Mouse (Mus musculus) intestine, embryonic 16.5 days (tissue): ENCODE results near the gene Ism1. TPM values are rescaled to one million over a fixed set of nuclear protein-coding genes. Genes with fewer than 3 reads are reported as not detected.

Source experiments
- ATAC-seq: fragments of 200-750 bp; cut with Nextera tagmentation; 2 replicates; pipeline ENCODE4 v1.8.0; 2017; ENCODE audit warnings: moderate TSS enrichment, moderate library complexity
- H3K27ac ChIP-seq: fragments of 300-500 bp; sonication (generic); 2 replicates; pipeline ENCODE4 v1.5.1; 2014; ENCODE audit warnings: mild to moderate bottlenecking, low read length
- H3K27me3 ChIP-seq: fragments of 300-500 bp; sonication (generic); replicated peaks from 2 replicates; pipeline ENCODE4 v1.6.1; 2014; ENCODE audit warnings: low read length, control low read depth, mixed read lengths; ENCODE audit not compliant: control insufficient read depth, insufficient read depth
- H3K36me3 ChIP-seq: fragments of 300-500 bp; sonication (generic); 2 replicates; pipeline ENCODE4 v1.6.1; 2014; ENCODE audit warnings: low read length, control low read depth; ENCODE audit not compliant: control insufficient read depth, insufficient read depth
- H3K4me1 ChIP-seq: fragments of 300-500 bp; sonication (generic); 2 replicates; pipeline ENCODE4 v1.6.1; 2014; ENCODE audit warnings: low read length, control low read depth, mixed read lengths; ENCODE audit not compliant: control insufficient read depth, insufficient read depth
- H3K4me2 ChIP-seq: fragments of 300-500 bp; sonication (generic); 2 replicates; pipeline ENCODE4 v1.6.1; 2014; ENCODE audit warnings: low read depth, low read length, control low read depth
- H3K4me3 ChIP-seq: fragments of 300-500 bp; sonication (generic); 2 replicates; pipeline ENCODE4 v1.5.1; 2014; ENCODE audit warnings: mild to moderate bottlenecking, low read length
- H3K9ac ChIP-seq: fragments of 300-500 bp; sonication (generic); 2 replicates; pipeline ENCODE4 v1.6.1; 2014; ENCODE audit warnings: low read depth, low read length
- H3K9me3 ChIP-seq: fragments of 300-500 bp; sonication (generic); 2 replicates; pipeline ENCODE4 v1.6.1; 2016; ENCODE audit warnings: low read length, control low read depth; ENCODE audit not compliant: control insufficient read depth
- WGBS: fragments of 180-500 bp; shearing (Covaris S2); extraction: QIAGEN DNeasy Blood & Tissue Kit; methylation state at CpG from one replicate; pipeline ENCODE4 v1.1.7; 2014; 5-methylcytosine and 5-hydroxymethylcytosine counted together
- polyA plus RNA-seq: library from polyadenylated mRNA; unstranded; fragments of >200 nt; fragmentation: Nextera tagmentation; extraction: Ambion mirVana; gene quantifications from 2 replicates; pipeline ENCODE4 v1.2.1, GENCODE M21; 2015

Gene Ism1
- polyA plus RNA-seq, 1 experiment from 2014 or later = 0.39 TPM

- 66% methylated on average over 6 of the region's 6 CpGs for WGBS
- H3K27me3 ChIP-seq = no peaks in the 10 kb centered on the region
- no peak overlapping the region for H3K9ac ChIP-seq
- no peak for ATAC-seq
- H3K4me3 ChIP-seq = no peak overlapping the region
- no peaks in the 10 kb centered on the region for H3K4me1 ChIP-seq
- no peaks in the 10 kb centered on the region for H3K36me3 ChIP-seq
- H3K4me2 ChIP-seq = no peak overlapping the region
- H3K27ac ChIP-seq = no peak overlapping the region
- no peaks in the 10 kb centered on the region for H3K9me3 ChIP-seq
Observed at GRCm38 (mm10) chr2:139708194-139708899, 30.4 kb downstream of the Ism1 start.

DNA sequence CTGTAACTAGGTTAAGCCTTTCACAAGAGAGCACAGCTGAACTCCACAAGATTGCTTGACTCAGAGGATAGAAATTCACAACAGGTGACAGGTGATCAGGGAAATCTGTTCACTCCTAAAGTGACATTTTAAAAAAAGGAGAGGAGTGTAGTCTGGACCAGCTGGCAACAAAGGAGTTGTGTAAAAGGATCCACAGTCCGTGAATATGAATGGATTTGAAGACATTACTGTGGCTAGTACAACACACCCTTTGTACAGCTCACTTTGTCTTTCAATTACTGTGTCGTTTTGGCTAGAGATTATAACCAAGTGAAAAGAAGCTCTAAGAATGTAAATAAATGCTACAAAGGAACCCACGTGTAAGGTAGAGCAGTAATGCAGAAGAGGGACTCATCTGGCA is 33.7 kb downstream of the Ism1 start:
- Histone ChIP-seq H3K36me3 (no peaks in the 10 kb centered on the region), H3K4me3 (no peak overlapping the region), H3K9me3 (no peaks in the 10 kb centered on the region), H3K4me2 (no peak overlapping the region), H3K27ac (no peak overlapping the region), H3K9ac (no peak overlapping the region), H3K4me1 (no peaks in the 10 kb centered on the region), H3K27me3 (no peaks in the 10 kb centered on the region)
- whole genome bisulfite sequencing = 48% methylated on average over 3 of the region's 3 CpGs
- no peak for ATAC-seq

GRCm38 (mm10) chr2:139712046-139712445 is 34.1 kb downstream of the Ism1 start:
- no peak overlapping the region for H3K4me2 ChIP-seq
- H3K4me1 ChIP-seq = no peaks in the 10 kb centered on the region
- H3K27me3 ChIP-seq = no peaks in the 10 kb centered on the region
- H3K4me3 ChIP-seq = no peak overlapping the region
- no peaks in the 10 kb centered on the region for H3K9me3 ChIP-seq
- WGBS = 87% methylated on average over 10 of the region's 10 CpGs
- no peak for ATAC-seq
- no peaks in the 10 kb centered on the region for H3K36me3 ChIP-seq
- H3K9ac ChIP-seq = no peak overlapping the region
- no peak overlapping the region for H3K27ac ChIP-seq

- H3K27me3 ChIP-seq = no peaks in the 10 kb centered on the region
- no peak overlapping the region for H3K4me2 ChIP-seq
Observed at GRCm38 (mm10) chr2:139714206-139714605, 36.2 kb downstream of the Ism1 start.

GRCm38 (mm10) chr2:139717772-139718171 is 39.8 kb downstream of the Ism1 start:
- H3K4me3 ChIP-seq = no peak overlapping the region
- ATAC-seq = no peak
- H3K4me1 ChIP-seq = no peaks in the 10 kb centered on the region
- no peak overlapping the region for H3K9ac ChIP-seq
- H3K27ac ChIP-seq = no peak overlapping the region
- no peaks in the 10 kb centered on the region for H3K9me3 ChIP-seq
- no peaks in the 10 kb centered on the region for H3K27me3 ChIP-seq
- H3K4me2 ChIP-seq = no peak overlapping the region
- 60% methylated on average over 1 of the region's 1 CpGs for WGBS
- H3K36me3 ChIP-seq = no peaks in the 10 kb centered on the region

More at GRCm38 (mm10) chr2:139714206-139714605, 36.2 kb downstream of the Ism1 start:
- no peaks in the 10 kb centered on the region for H3K9me3 ChIP-seq
- ATAC-seq = no peak
- 59% methylated on average over 3 of the region's 3 CpGs for WGBS
- H3K4me3 ChIP-seq = no peak overlapping the region
- H3K36me3 ChIP-seq = no peaks in the 10 kb centered on the region
- H3K9ac ChIP-seq = no peak overlapping the region
- H3K4me1 ChIP-seq = no peaks in the 10 kb centered on the region
- no peak overlapping the region for H3K27ac ChIP-seq

GRCm38 (mm10) chr2:139722700-139723099 is 44.7 kb downstream of the Ism1 start:
- no peaks in the 10 kb centered on the region for H3K9me3 ChIP-seq
- H3K27ac ChIP-seq = no peak overlapping the region
- no peaks in the 10 kb centered on the region for H3K4me1 ChIP-seq
- no peak overlapping the region for H3K4me2 ChIP-seq
- no peak overlapping the region for H3K4me3 ChIP-seq
- H3K9ac ChIP-seq = no peak overlapping the region
- no peaks in the 10 kb centered on the region for H3K36me3 ChIP-seq
- ATAC-seq = no peak
- 0% methylated on average over 1 of the region's 1 CpGs for WGBS
- H3K27me3 ChIP-seq = no peaks in the 10 kb centered on the region

DNA sequence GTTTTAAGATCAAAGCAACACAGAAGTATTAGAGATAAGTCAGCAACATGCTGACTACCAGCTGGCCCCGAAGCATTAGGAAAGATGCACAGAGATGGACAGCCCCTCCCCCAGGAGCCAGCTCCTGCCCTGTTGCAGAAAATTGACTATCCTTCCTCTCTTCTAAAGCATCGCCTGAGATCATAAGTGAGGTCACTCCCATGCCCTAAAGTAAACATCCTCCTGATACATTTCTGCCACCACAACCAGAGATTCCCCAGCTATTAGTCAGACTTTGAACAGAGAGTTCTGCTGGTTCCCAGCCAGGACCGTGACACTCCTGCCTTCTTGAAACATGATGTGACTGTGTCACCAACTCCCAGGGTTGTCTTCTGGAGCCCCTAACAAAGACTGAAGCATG is 45.3 kb downstream of the Ism1 start:
- ATAC-seq = no peak
- Histone ChIP-seq H3K4me2 (no peak overlapping the region), H3K27ac (no peak overlapping the region), H3K36me3 (no peaks in the 10 kb centered on the region), H3K9ac (no peak overlapping the region), H3K4me1 (no peaks in the 10 kb centered on the region), H3K9me3 (no peaks in the 10 kb centered on the region), H3K4me3 (no peak overlapping the region), H3K27me3 (no peaks in the 10 kb centered on the region)
- 18% methylated on average over 3 of the region's 3 CpGs for WGBS

GRCm38 (mm10) chr2:139724202-139724838 is 46.3 kb downstream of the Ism1 start:
- Histone ChIP-seq H3K4me3 (no peak overlapping the region), H3K27me3 (no peaks in the 10 kb centered on the region), H3K27ac (no peak overlapping the region), H3K36me3 (no peaks in the 10 kb centered on the region), H3K4me2 (no peak overlapping the region), H3K9ac (no peak overlapping the region), H3K9me3 (no peaks in the 10 kb centered on the region), H3K4me1 (no peaks in the 10 kb centered on the region)
- 76% methylated on average over 4 of the region's 4 CpGs for WGBS
- ATAC-seq = no peak

DNA sequence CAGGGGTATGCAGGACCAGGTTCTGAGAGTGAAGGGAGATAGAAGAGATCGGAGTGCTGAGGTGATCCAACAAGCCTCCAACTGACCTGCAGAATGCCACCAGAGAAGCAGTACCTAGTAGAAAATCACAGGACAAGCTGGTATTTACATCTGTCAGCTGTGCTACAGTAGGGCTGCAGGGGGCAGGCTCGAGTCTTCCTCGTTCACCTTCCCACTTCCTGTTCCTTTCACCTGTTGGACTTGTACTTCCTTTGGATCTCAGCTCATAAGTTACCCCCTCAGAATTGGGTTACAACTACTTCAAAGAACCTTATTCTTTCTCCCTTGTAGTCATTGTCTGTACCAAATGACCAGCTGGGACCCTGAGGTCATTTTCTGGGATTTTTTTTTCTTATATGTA is 47.4 kb downstream of the Ism1 start:
- Histone ChIP-seq H3K27ac (no peak overlapping the region), H3K4me1 (no peaks in the 10 kb centered on the region), H3K4me2 (no peak overlapping the region), H3K9me3 (no peaks in the 10 kb centered on the region), H3K4me3 (no peak overlapping the region), H3K9ac (no peak overlapping the region), H3K36me3 (no peaks in the 10 kb centered on the region), H3K27me3 (no peaks in the 10 kb centered on the region)
- WGBS = 78% methylated on average over 3 of the region's 3 CpGs
- no peak for ATAC-seq
